Mouse (Mus musculus): ENCODE data around the gene Spata32.
"Not testable (repeated sequence)": the region's sequence is repeated elsewhere in the genome, so short reads cannot be mapped to it uniquely, and the experiment has no call there.

Spata32 gene

GRCm38 (mm10) chr11:103246081-103246730 is 28.0 kb upstream of the Spata32 start:
- peak; percentile 59 for DNase-seq

- peak; percentile 70 for DNase-seq
Observed at GRCm38 (mm10) chr11:103244856-103245255, 26.6 kb upstream of the Spata32 start.

GRCm38 (mm10) chr11:103240740-103241139 is 22.5 kb upstream of the Spata32 start:
- no peak for DNase-seq

- DNase-seq: no peak
Observed at GRCm38 (mm10) chr11:103237757-103238156, 19.5 kb upstream of the Spata32 start.

- no peak for DNase-seq
Observed at GRCm38 (mm10) chr11:103236903-103237302, 18.7 kb upstream of the Spata32 start.

GRCm38 (mm10) chr11:103236431-103236830 is 18.2 kb upstream of the Spata32 start:
- DNase-seq: no peak

GRCm38 (mm10) chr11:103235702-103236101 is 17.5 kb upstream of the Spata32 start:
- DNase-seq: no peak

- DNase-seq: no peak
Observed at GRCm38 (mm10) chr11:103234447-103234846, 16.2 kb upstream of the Spata32 start.

- DNase-seq: peak; percentile 83
Observed at GRCm38 (mm10) chr11:103232966-103233365, 14.7 kb upstream of the Spata32 start.

GRCm38 (mm10) chr11:103231367-103231766 is 13.1 kb upstream of the Spata32 start:
- DNase-seq: no peak

- no peak for DNase-seq
Observed at GRCm38 (mm10) chr11:103230626-103231025, 12.4 kb upstream of the Spata32 start.

- no peak for DNase-seq
Observed at GRCm38 (mm10) chr11:103229608-103230007, 11.4 kb upstream of the Spata32 start.

- DNase-seq: no peak
Observed at GRCm38 (mm10) chr11:103223951-103224456, 5.8 kb upstream of the Spata32 start.

- DNase-seq: no peak
Observed at GRCm38 (mm10) chr11:103223444-103223843, 5.2 kb upstream of the Spata32 start.

- not testable (repeated sequence) for DNase-seq
Observed at GRCm38 (mm10) chr11:103222718-103223117, 4.5 kb upstream of the Spata32 start.

GRCm38 (mm10) chr11:103221437-103221836 is 3.2 kb upstream of the Spata32 start:
- DNase-seq: no peak

- peak; percentile 38 for DNase-seq
Observed at GRCm38 (mm10) chr11:103219995-103220394, 1.8 kb upstream of the Spata32 start.

GRCm38 (mm10) chr11:103219259-103219658 is 1.0 kb upstream of the Spata32 start:
- peak; percentile 48 for DNase-seq

- no peak for DNase-seq
Observed at GRCm38 (mm10) chr11:103218517-103218901, 277 bp upstream of the Spata32 start.

GRCm38 (mm10) chr11:103215355-103215754 is 2.9 kb downstream of the Spata32 start:
- DNase-seq: no peak

GRCm38 (mm10) chr11:103213712-103214111 is 4.5 kb downstream of the Spata32 start:
- DNase-seq: no peak

- no peak for DNase-seq
Observed at GRCm38 (mm10) chr11:103210291-103210690, 7.9 kb downstream of the Spata32 start.

- no peak for DNase-seq
Observed at GRCm38 (mm10) chr11:103208458-103208857, 9.8 kb downstream of the Spata32 start, which contains the start of gene 1700023F06Rik. Gene 1700023F06Rik, minus strand, starts transcription at chr11:103208558.

GRCm38 (mm10) chr11:103206203-103206602 is 12.0 kb downstream of the Spata32 start:
- DNase-seq: no peak

GRCm38 (mm10) chr11:103202376-103202775 is 15.9 kb downstream of the Spata32 start:
- no peak for DNase-seq
